Mouse (Mus musculus) MEL (cell line): ENCODE measurements around the gene Tesmin. TPM values are rescaled to one million over a fixed set of nuclear protein-coding genes. Genes with fewer than 3 reads are reported as not detected.

Experiments
- DNase-seq: peaks from one replicate; pipeline ENCODE4 v3.0.0; 2011; ENCODE audit warnings: low read depth, low spot score
- H3K27ac ChIP-seq: 2 replicates; pipeline ENCODE4 v1.5.1; 2012; ENCODE audit warnings: low read depth, mild to moderate bottlenecking, control low read depth, low read length, moderate library complexity; ENCODE audit not compliant: control insufficient read depth
- H3K27me3 ChIP-seq, 2 experiments: fragments of 150-350 bp in 1 of 2; sonication (generic) in 1 of 2; 2 replicates each; pipeline ENCODE4 v1.6.1; 2012; ENCODE audit warnings: low read length in 2 of 2, mild to moderate bottlenecking in 2 of 2, improper control_type of control experiment in 1 of 2, moderate library complexity in 1 of 2; ENCODE audit not compliant: insufficient read depth in 2 of 2, control insufficient read depth in 1 of 2
- H3K36me3 ChIP-seq, 2 experiments: 2 replicates each; pipeline ENCODE4 v1.6.1; 2012 to 2014; ENCODE audit warnings: low read length in 2 of 2, improper control_type of control experiment in 1 of 2, inconsistent platforms in 1 of 2, mild to moderate bottlenecking in 1 of 2; ENCODE audit not compliant: insufficient read depth in 2 of 2, control insufficient read depth in 1 of 2
- H3K4me1 ChIP-seq, 2 experiments: fragments of 150-350 bp in 1 of 2; sonication (generic) in 1 of 2; 2 replicates each; pipeline ENCODE4 v1.6.1; 2012; ENCODE audit warnings: low read length in 2 of 2, improper control_type of control experiment in 1 of 2, mild to moderate bottlenecking in 1 of 2; ENCODE audit not compliant: insufficient read depth in 2 of 2, control insufficient read depth in 1 of 2
- H3K4me3 ChIP-seq, 2 experiments: fragments of 150-350 bp in 1 of 2; sonication (generic) in 1 of 2; 2 replicates each; pipeline ENCODE4 v1.5.1; 2012; ENCODE audit warnings: low read depth in 2 of 2, low read length in 2 of 2, mild to moderate bottlenecking in 2 of 2, moderate library complexity in 2 of 2, control low read depth in 1 of 2, improper control_type of control experiment in 1 of 2; ENCODE audit not compliant: control insufficient read depth in 1 of 2, insufficient read depth in 1 of 2
- H3K79me2 ChIP-seq: 2 replicates; pipeline ENCODE4 v1.6.1; 2012; ENCODE audit warnings: mild to moderate bottlenecking, low read length, moderate library complexity; ENCODE audit not compliant: control insufficient read depth, poor library complexity, insufficient read depth
- H3K9ac ChIP-seq: 2 replicates; pipeline ENCODE4 v1.6.1; 2012; ENCODE audit warnings: low read depth, mild to moderate bottlenecking, control low read depth, low read length, moderate library complexity; ENCODE audit not compliant: control insufficient read depth, poor library complexity, severe bottlenecking
- H3K9me3 ChIP-seq: fragments of 150-350 bp; sonication (generic); replicated peaks from 2 replicates; pipeline ENCODE4 v1.6.1; 2012; ENCODE audit warnings: mild to moderate bottlenecking, low read length, improper control_type of control experiment, moderate library complexity; ENCODE audit not compliant: insufficient read depth
- BHLHE40 ChIP-seq: IDR thresholded peaks from 2 replicates; pipeline ENCODE4 v1.6.1; 2012; ENCODE audit warnings: low read depth, mild to moderate bottlenecking, inconsistent platforms, low read length, improper control_type of control experiment, borderline replicate concordance
- CHD1 ChIP-seq: IDR thresholded peaks from 2 replicates; pipeline ENCODE4 v1.6.1; 2012; ENCODE audit warnings: low read depth, mild to moderate bottlenecking, inconsistent platforms, low read length, improper control_type of control experiment
- ELF1 ChIP-seq: IDR thresholded peaks from 2 replicates; pipeline ENCODE4 v1.6.1; 2014; ENCODE audit warnings: low read depth, mild to moderate bottlenecking, inconsistent platforms, low read length, improper control_type of control experiment, moderate library complexity
- EP300 ChIP-seq, 2 experiments: IDR thresholded peaks; 2 replicates each; pipeline ENCODE4 v1.6.1; 2011; ENCODE audit warnings: improper control_type of control experiment in 2 of 2, low read length in 2 of 2, low read depth in 1 of 2, mild to moderate bottlenecking in 1 of 2
- GABPA ChIP-seq: IDR thresholded peaks from 2 replicates; pipeline ENCODE4 v1.6.1; 2012; ENCODE audit warnings: low read depth, mild to moderate bottlenecking, inconsistent platforms, low read length, improper control_type of control experiment, moderate library complexity
- JUND ChIP-seq: IDR thresholded peaks from 2 replicates; pipeline ENCODE4 v1.6.1; 2011; ENCODE audit warnings: low read depth, mild to moderate bottlenecking, improper control_type of control experiment, low read length
- MAX ChIP-seq: IDR thresholded peaks from 2 replicates; pipeline ENCODE4 v1.6.1; 2011; ENCODE audit warnings: low read length, improper control_type of control experiment
- MAZ ChIP-seq: IDR thresholded peaks from 2 replicates; pipeline ENCODE4 v1.6.1; 2012; ENCODE audit warnings: low read depth, mild to moderate bottlenecking, inconsistent platforms, low read length, improper control_type of control experiment
- MXI1 ChIP-seq: IDR thresholded peaks from 2 replicates; pipeline ENCODE4 v1.6.1; 2011; ENCODE audit warnings: mild to moderate bottlenecking, low read depth, low read length, improper control_type of control experiment
- MYB ChIP-seq: IDR thresholded peaks from 2 replicates; pipeline ENCODE4 v1.6.1; 2011; ENCODE audit warnings: mild to moderate bottlenecking, low read depth, low read length, improper control_type of control experiment
- NELFE ChIP-seq: IDR thresholded peaks from 2 replicates; pipeline ENCODE4 v1.6.1; 2011; ENCODE audit warnings: low read depth, low read length, improper control_type of control experiment
- POLR2A ChIP-seq, 2 experiments: IDR thresholded peaks; 2 replicates each; pipeline ENCODE4 v1.6.1; 2011 to 2012; ENCODE audit warnings: low read length in 2 of 2, mild to moderate bottlenecking in 2 of 2, control low read depth in 1 of 2, improper control_type of control experiment in 1 of 2, low read depth in 1 of 2, moderate library complexity in 1 of 2; ENCODE audit not compliant: control insufficient read depth in 1 of 2, insufficient read depth in 1 of 2, poor library complexity in 1 of 2
- POLR2AphosphoS2 ChIP-seq: IDR thresholded peaks from 2 replicates; pipeline ENCODE4 v1.6.1; 2011; ENCODE audit warnings: low read length, improper control_type of control experiment
- POLR2AphosphoS5 ChIP-seq: IDR thresholded peaks from 2 replicates; pipeline ENCODE4 v1.6.1; 2012; ENCODE audit warnings: low read depth, borderline replicate concordance, mild to moderate bottlenecking, inconsistent platforms, low read length, moderate library complexity, mixed read lengths
- RCOR1 ChIP-seq: IDR thresholded peaks from 2 replicates; pipeline ENCODE4 v1.6.1; 2012; ENCODE audit warnings: low read depth, mild to moderate bottlenecking, inconsistent platforms, low read length, improper control_type of control experiment
- SIN3A ChIP-seq: IDR thresholded peaks from 2 replicates; pipeline ENCODE4 v1.6.1; 2012; ENCODE audit warnings: low read length, improper control_type of control experiment, inconsistent platforms
- TBP ChIP-seq: IDR thresholded peaks from 2 replicates; pipeline ENCODE4 v1.8.0; 2011; ENCODE audit warnings: low read depth, low read length, improper control_type of control experiment
- USF1 ChIP-seq: IDR thresholded peaks from 2 replicates; pipeline ENCODE4 v1.6.1; 2014; ENCODE audit warnings: low read depth, mild to moderate bottlenecking, inconsistent platforms, low read length, improper control_type of control experiment, moderate library complexity
- USF2 ChIP-seq, 2 experiments: IDR thresholded peaks; 2 replicates each; pipeline ENCODE4 v1.6.1; 2011 to 2012; ENCODE audit warnings: improper control_type of control experiment in 2 of 2, low read length in 2 of 2, borderline replicate concordance in 1 of 2, inconsistent platforms in 1 of 2, low read depth in 1 of 2, mild to moderate bottlenecking in 1 of 2; ENCODE audit not compliant: insufficient read depth in 1 of 2
- ZC3H11A ChIP-seq: IDR thresholded peaks from 2 replicates; pipeline ENCODE4 v1.6.1; 2012; ENCODE audit warnings: low read depth, mild to moderate bottlenecking, inconsistent platforms, low read length, improper control_type of control experiment
- ZKSCAN1 ChIP-seq: IDR thresholded peaks from 2 replicates; pipeline ENCODE4 v1.6.1; 2012; ENCODE audit warnings: low read depth, mild to moderate bottlenecking, inconsistent platforms, low read length, improper control_type of control experiment, moderate library complexity
- ZNF384 ChIP-seq: IDR thresholded peaks from 2 replicates; pipeline ENCODE4 v1.6.1; 2012; ENCODE audit warnings: low read depth, mild to moderate bottlenecking, inconsistent platforms, low read length, improper control_type of control experiment
- polyA plus RNA-seq, 2 experiments: library from polyadenylated mRNA; stranded (reverse) in 1 of 2; unstranded in 1 of 2; fragments of >175 nt in 1 of 2; fragments of >200 nt in 1 of 2; gene quantifications; 2 replicates each; pipeline versions ENCODE4 v1.2.1 to v1.2.4; 2012; ENCODE audit warnings: low replicate concordance in 2 of 2, low read depth in 1 of 2; ENCODE audit not compliant: insufficient read length in 2 of 2, insufficient read depth in 1 of 2, missing spikeins in 1 of 2
- total RNA-seq: library from RNA; depleted of rRNA; stranded (reverse); fragments of 300-350 nt; gene quantifications from 2 replicates; pipeline ENCODE4 v1.2.3, GENCODE M21; 2012

Tesmin gene
- total and polyA plus RNA-seq, 3 experiments: 2.1 to 2.2 TPM; not detected in 1

DNA sequence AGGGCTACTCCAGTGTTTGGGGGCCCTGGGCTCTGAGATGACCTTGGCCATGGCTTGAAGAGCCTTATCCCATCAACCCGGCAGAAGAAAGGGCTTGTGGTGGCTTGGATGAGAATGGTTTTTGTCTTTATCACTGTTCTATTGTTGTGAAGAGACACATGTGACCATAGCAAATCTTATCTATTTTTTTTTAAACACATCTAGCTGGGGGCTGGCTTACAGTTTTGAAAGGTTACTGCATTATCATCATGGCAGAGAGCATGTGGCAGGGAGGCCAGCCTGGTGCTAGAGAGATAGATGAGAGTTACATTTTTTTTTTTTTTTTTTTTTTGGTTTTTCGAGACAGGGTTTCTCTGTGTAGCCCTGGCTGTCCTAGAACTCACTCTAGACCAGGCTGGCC lies 43.3 kb downstream of the Tesmin start:
- peak in 1 of 2 experiments; percentile 12; a peak in 1 of 4 replicates for TF ChIP-seq EP300 (IDR thresholded peaks at IDR 0.05; ENCODE audit: low read depth in 1 of 2, low read length in 2 of 2)
- peak; percentile 51; the same call in 1 of the 2 replicates for TF ChIP-seq USF1
- TF ChIP-seq CHD1: no peak
- TF ChIP-seq ZNF384: peak; percentile 72
- H3K36me3 ChIP-seq: no peaks in the 10 kb centered on the region
- no peaks in the 10 kb centered on the region for H3K9me3 ChIP-seq
- no peaks in the 10 kb centered on the region for H3K27me3 ChIP-seq
- no peak overlapping the region for H3K4me3 ChIP-seq
- H3K9ac ChIP-seq: no peak overlapping the region
- DNase-seq: peak; percentile 23
- H3K4me1 ChIP-seq: no peaks in the 10 kb centered on the region
- no peak overlapping the region for H3K27ac ChIP-seq
- H3K79me2 ChIP-seq: no peaks in the 10 kb centered on the region

DNA sequence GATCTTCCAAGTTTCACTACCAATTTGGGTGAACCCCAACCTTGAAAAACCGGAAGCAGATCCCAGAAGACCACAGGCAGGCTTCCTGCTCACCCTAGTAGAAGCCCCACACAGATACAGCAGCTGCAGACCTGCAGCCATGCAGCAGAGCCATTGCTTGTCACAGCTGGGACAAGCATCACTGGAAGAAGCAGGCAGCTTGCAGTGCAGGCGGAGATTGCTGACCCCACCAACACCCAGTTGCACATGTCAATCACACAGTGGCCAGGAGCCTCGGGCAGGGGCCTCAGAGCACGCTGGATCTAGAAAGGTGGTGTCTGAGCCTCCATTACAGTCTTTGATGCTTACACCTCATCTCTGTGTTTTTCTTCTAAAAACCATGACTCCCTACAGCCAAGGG lies 45.5 kb downstream of the Tesmin start:
- no peaks in the 10 kb centered on the region for H3K9me3 ChIP-seq
- H3K27ac ChIP-seq: no peak overlapping the region
- TF ChIP-seq SIN3A (no peak), CHD1 (no peak), MAX (no peak), NELFE (no peak), ELF1 (no peak), POLR2AphosphoS2 (no peak), TBP (no peak), POLR2A (IDR thresholded peaks at IDR 0.05; ENCODE audit: control insufficient read depth in 1 of 2, insufficient read depth in 1 of 2, low read depth in 1 of 2, low read length in 2 of 2, poor library complexity in 1 of 2) (no peak), USF2 (IDR thresholded peaks at IDR 0.05; ENCODE audit: borderline replicate concordance in 1 of 2, insufficient read depth in 1 of 2, low read depth in 1 of 2, low read length in 2 of 2) (no peak), JUND (no peak), RCOR1 (no peak), ZC3H11A (no peak), ZNF384 (no peak), GABPA (no peak)
- TF ChIP-seq, all 39 proteins: peak for 0
- Histone ChIP-seq H3K4me1 (no peaks in the 10 kb centered on the region), H3K27me3 (no peaks in the 10 kb centered on the region), H3K79me2 (no peaks in the 10 kb centered on the region), H3K4me3 (no peak overlapping the region), H3K9ac (no peak overlapping the region), H3K36me3 (no peaks in the 10 kb centered on the region)
- no peak for DNase-seq

DNA sequence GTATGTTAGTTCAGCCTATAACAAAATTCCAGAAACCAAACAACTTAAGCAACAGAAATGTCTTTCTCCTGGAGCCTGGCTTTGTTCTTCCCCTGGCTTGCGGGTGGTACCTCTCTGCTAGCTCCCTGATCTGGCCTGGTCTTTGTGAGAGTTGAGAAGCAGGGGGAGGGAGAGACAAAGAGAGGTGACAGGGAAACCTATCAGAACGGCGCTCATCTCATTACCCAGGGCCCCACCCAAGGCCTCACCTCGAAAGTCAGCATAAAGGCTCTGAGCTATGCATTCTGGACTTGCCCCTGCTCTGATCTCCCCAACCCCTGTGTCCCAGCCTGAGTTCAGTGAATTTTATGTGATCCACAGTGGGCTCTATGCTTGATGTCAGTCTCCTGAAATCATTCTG lies 46.0 kb downstream of the Tesmin start:
- DNase-seq: no peak
- Histone ChIP-seq H3K27ac (no peak overlapping the region), H3K79me2 (no peaks in the 10 kb centered on the region), H3K36me3 (no peaks in the 10 kb centered on the region), H3K9ac (no peak overlapping the region), H3K4me1 (no peaks in the 10 kb centered on the region), H3K4me3 (no peak overlapping the region), H3K27me3 (no peaks in the 10 kb centered on the region), H3K9me3 (no peaks in the 10 kb centered on the region)
- TF ChIP-seq POLR2AphosphoS5 (no peak), MAZ (no peak), MXI1 (no peak), RCOR1 (no peak), EP300 (IDR thresholded peaks at IDR 0.05; ENCODE audit: low read depth in 1 of 2, low read length in 2 of 2) (no peak), BHLHE40 (no peak), POLR2AphosphoS2 (no peak), MYB (no peak), ZKSCAN1 (no peak)
